Mouse (Mus musculus) forebrain, embryonic 14.5 days (tissue): ENCODE data around the gene Hist1h2an. TPM values are rescaled to one million over a fixed set of nuclear protein-coding genes. Genes with fewer than 3 reads are reported as not detected.
"Not testable (repeated sequence)": the region's sequence is repeated elsewhere in the genome, so short reads cannot be mapped to it uniquely, and the experiment has no call there.

ENCODE experiments used
- ATAC-seq: fragments of 200-750 bp; cut with Nextera tagmentation; 2 replicates; pipeline ENCODE4 v1.8.0; 2017; ENCODE audit warnings: mild to moderate bottlenecking, moderate library complexity
- DNase-seq: peaks from one replicate; pipeline ENCODE4 v3.0.0-alpha.2; 2015; ENCODE audit warnings: low spot score
- H3K27ac ChIP-seq: fragments of 300-500 bp; sonication (generic); 2 replicates; pipeline ENCODE4 v1.5.1; 2014; ENCODE audit warnings: low read depth, mild to moderate bottlenecking, control low read depth, low read length, moderate library complexity
- H3K27me3 ChIP-seq: fragments of 300-500 bp; sonication (generic); replicated peaks from 2 replicates; pipeline ENCODE4 v1.6.1; 2014; ENCODE audit warnings: low read length, control low read depth, mixed read lengths; ENCODE audit not compliant: control insufficient read depth, insufficient read depth
- H3K36me3 ChIP-seq: fragments of 300-500 bp; sonication (generic); 2 replicates; pipeline ENCODE4 v1.6.1; 2014; ENCODE audit warnings: low read length, control low read depth; ENCODE audit not compliant: control insufficient read depth, insufficient read depth
- H3K4me1 ChIP-seq: fragments of 300-500 bp; sonication (generic); 2 replicates; pipeline ENCODE4 v1.6.1; 2014; ENCODE audit warnings: antibody characterized with exemption, low read length, control low read depth; ENCODE audit not compliant: control insufficient read depth, insufficient read depth
- H3K4me2 ChIP-seq: fragments of 300-500 bp; sonication (generic); 2 replicates; pipeline ENCODE4 v1.6.1; 2014; ENCODE audit warnings: mild to moderate bottlenecking, control low read depth, low read length
- H3K4me3 ChIP-seq: fragments of 300-500 bp; sonication (generic); 2 replicates; pipeline ENCODE4 v1.5.1; 2014; ENCODE audit warnings: low read depth, low read length, control low read depth
- H3K9ac ChIP-seq: fragments of 300-500 bp; sonication (generic); 2 replicates; pipeline ENCODE4 v1.6.1; 2014; ENCODE audit warnings: mild to moderate bottlenecking, low read length, control low read depth, moderate library complexity
- H3K9me3 ChIP-seq: fragments of 300-500 bp; sonication (generic); replicated peaks from 2 replicates; pipeline ENCODE4 v1.6.1; 2016; ENCODE audit warnings: low read length, control low read depth, mixed read lengths; ENCODE audit not compliant: control insufficient read depth
- WGBS: fragments of 180-500 bp; shearing (Covaris S2); extraction: QIAGEN DNeasy Blood & Tissue Kit; methylation state at CpG from one replicate; pipeline ENCODE4 v1.1.7; 2014; 5-methylcytosine and 5-hydroxymethylcytosine counted together
- polyA plus RNA-seq: library from polyadenylated mRNA; unstranded; fragments of >200 nt; fragmentation: Nextera tagmentation; extraction: Ambion mirVana; gene quantifications from 2 replicates; pipeline ENCODE4 v1.2.1, GENCODE M21; 2014

The Hist1h2an gene
- polyA plus RNA-seq, result 6.6 TPM in 1 of 2 replicates, not detected in the other

GRCm38 (mm10) chr13:21786899-21787629, at the start of gene Hist1h2an, which contains the start of gene Hist1h2bp:
Hist1h2an (minus strand) TSS chr13:21787218.
Hist1h2bp (plus strand) TSS chr13:21787461.
- Histone ChIP-seq H3K4me2 (peak within 1 kb of the TSS; percentile 53), H3K4me3 (peak within 1 kb of the TSS; percentile 30), H3K9ac (peak within 1 kb of the TSS; percentile 54; the same call in 1 of the 2 replicates), H3K27ac (peak within 1 kb of the TSS; percentile 87), H3K4me1 (peaks cover 33% of the 10 kb centered on the region)
- H3K9me3 ChIP-seq, H3K27me3 ChIP-seq, H3K36me3 ChIP-seq: not testable (repeated sequence)
- ATAC-seq, result peak; percentile 93
- WGBS, result under 1% methylated on average over 31 of the region's 63 CpGs
- peak; percentile 100 for DNase-seq

- not testable (repeated sequence) for H3K9ac ChIP-seq, H3K4me1 ChIP-seq, H3K27me3 ChIP-seq, H3K4me2 ChIP-seq, H3K27ac ChIP-seq, H3K9me3 ChIP-seq, H3K36me3 ChIP-seq, DNase-seq, H3K4me3 ChIP-seq
- WGBS, result no CpG with 5 or more reads among the region's 24 CpGs
- ATAC-seq, result peak; percentile 95
These were observed 46.4 kb upstream of the Hist1h2an start, which contains the start of the genes Hist1h2ap and Hist1h2br for GRCm38 (mm10) chr13:21833461-21833860. Hist1h2ap (minus strand) TSS chr13:21833507. Hist1h2br (plus strand) TSS chr13:21833743.

- not testable (repeated sequence) for H3K4me3 ChIP-seq, H3K36me3 ChIP-seq, H3K4me1 ChIP-seq, H3K9me3 ChIP-seq, H3K27me3 ChIP-seq, DNase-seq, H3K27ac ChIP-seq, H3K9ac ChIP-seq
- 0% methylated on average over 20 of the region's 58 CpGs for WGBS
- ATAC-seq, result peak; percentile 85
- H3K4me2 ChIP-seq, result peak within 1 kb of the TSS; percentile 33; the same call in 1 of the 2 replicates
These were observed 44.7 kb upstream of the Hist1h2an start, which contains the start of gene Hist1h4n for GRCm38 (mm10) chr13:21831418-21832394. Hist1h4n (minus strand) TSS chr13:21832196.

GRCm38 (mm10) chr13:21830344-21830743, 43.3 kb upstream of the Hist1h2an start:
- Histone ChIP-seq H3K4me3 (no peak overlapping the region), H3K27ac (no peak overlapping the region), H3K4me1 (no peaks in the 10 kb centered on the region), H3K4me2 (no peak overlapping the region), H3K9me3 (no peaks in the 10 kb centered on the region), H3K27me3 (no peaks in the 10 kb centered on the region), H3K36me3 (no peaks in the 10 kb centered on the region), H3K9ac (no peak overlapping the region)
- DNase-seq (no peak), ATAC-seq (no peak)
- WGBS, result 83% methylated on average over 10 of the region's 10 CpGs

- Histone ChIP-seq H3K27ac (no peak overlapping the region), H3K36me3 (no peaks in the 10 kb centered on the region), H3K9ac (no peak overlapping the region), H3K4me3 (no peak overlapping the region), H3K4me2 (no peak overlapping the region), H3K9me3 (no peaks in the 10 kb centered on the region), H3K4me1 (no peaks in the 10 kb centered on the region), H3K27me3 (no peaks in the 10 kb centered on the region)
- 76% methylated on average over 3 of the region's 3 CpGs for WGBS
- no peak for DNase-seq
- ATAC-seq, result no peak
These were observed 41.5 kb upstream of the Hist1h2an start for GRCm38 (mm10) chr13:21828511-21828910.

GRCm38 (mm10) chr13:21820082-21820890, 33.3 kb upstream of the Hist1h2an start:
- H3K4me2 ChIP-seq, H3K27me3 ChIP-seq, H3K9me3 ChIP-seq, H3K4me3 ChIP-seq, H3K27ac ChIP-seq, H3K36me3 ChIP-seq, DNase-seq, ATAC-seq, H3K9ac ChIP-seq, H3K4me1 ChIP-seq: not testable (repeated sequence)
- 52% methylated on average over 6 of the region's 16 CpGs for WGBS

GRCm38 (mm10) chr13:21812092-21812491, 25.1 kb upstream of the Hist1h2an start:
- not testable (repeated sequence) for H3K4me1 ChIP-seq, H3K36me3 ChIP-seq, H3K9ac ChIP-seq, H3K9me3 ChIP-seq, H3K27me3 ChIP-seq, H3K27ac ChIP-seq, DNase-seq
- Histone ChIP-seq H3K4me2 (peak overlapping the region; percentile 40), H3K4me3 (0 out of 2 replicates have a peak overlapping the region, but pooled peaks have one; percentile 19)
- WGBS, result 0% methylated on average over 10 of the region's 14 CpGs
- ATAC-seq, result peak; percentile 40

- Histone ChIP-seq H3K4me2 (peak within 1 kb of the TSS; percentile 40), H3K4me3 (0 out of 2 replicates have a peak within 1 kb of the TSS, but pooled peaks have one; percentile 19)
- not testable (repeated sequence) for H3K27me3 ChIP-seq, H3K4me1 ChIP-seq, H3K36me3 ChIP-seq, H3K9me3 ChIP-seq, H3K9ac ChIP-seq, H3K27ac ChIP-seq, DNase-seq
- WGBS, result no CpG with 5 or more reads among the region's 24 CpGs
- peak; percentile 63 for ATAC-seq
These were observed 24.5 kb upstream of the Hist1h2an start, which contains the start of gene Hist1h4m for GRCm38 (mm10) chr13:21811539-21811938. Hist1h4m (plus strand) TSS chr13:21811746.
